Mouse (Mus musculus) hindbrain, embryonic 16.5 days (tissue): ENCODE measurements around the gene Mrpl12. TPM values are rescaled to one million over a fixed set of nuclear protein-coding genes. Genes with fewer than 3 reads are reported as not detected.
A peak's percentile ranks its signal among the peaks of the same experiment; 100 is the strongest.

Experiments
- ATAC-seq: fragments of 200-750 bp; cut with Nextera tagmentation; 2 replicates; pipeline ENCODE4 v1.8.0; 2017; ENCODE audit warnings: moderate TSS enrichment, moderate library complexity
- H3K27ac ChIP-seq: fragments of 300-500 bp; sonication (generic); 2 replicates; pipeline ENCODE4 v1.5.1; 2014; ENCODE audit warnings: low read depth, mild to moderate bottlenecking, control low read depth, low read length, moderate library complexity
- H3K27me3 ChIP-seq: fragments of 300-500 bp; sonication (generic); replicated peaks from 2 replicates; pipeline ENCODE4 v1.6.1; 2014; ENCODE audit warnings: low read length; ENCODE audit not compliant: control insufficient read depth, insufficient read depth
- H3K36me3 ChIP-seq: fragments of 300-500 bp; sonication (generic); 2 replicates; pipeline ENCODE4 v1.6.1; 2014; ENCODE audit warnings: mild to moderate bottlenecking, low read length, moderate library complexity, mixed read lengths; ENCODE audit not compliant: control insufficient read depth, insufficient read depth
- H3K4me1 ChIP-seq: fragments of 300-500 bp; sonication (generic); 2 replicates; pipeline ENCODE4 v1.6.1; 2014; ENCODE audit warnings: low read depth, low read length; ENCODE audit not compliant: control insufficient read depth, insufficient read depth
- H3K4me2 ChIP-seq: fragments of 300-500 bp; sonication (generic); 2 replicates; pipeline ENCODE4 v1.6.1; 2014; ENCODE audit warnings: mild to moderate bottlenecking, low read length, control low read depth, moderate library complexity
- H3K4me3 ChIP-seq: fragments of 300-500 bp; sonication (generic); 2 replicates; pipeline ENCODE4 v1.5.1; 2014; ENCODE audit warnings: mild to moderate bottlenecking, low read length, control low read depth, moderate library complexity
- H3K9ac ChIP-seq: fragments of 300-500 bp; sonication (generic); 2 replicates; pipeline ENCODE4 v1.6.1; 2014; ENCODE audit warnings: low read depth, mild to moderate bottlenecking, control low read depth, low read length, moderate library complexity
- H3K9me3 ChIP-seq: fragments of 300-500 bp; sonication (generic); 2 replicates; pipeline ENCODE4 v1.6.1; 2014; ENCODE audit warnings: mild to moderate bottlenecking, low read length, moderate library complexity; ENCODE audit not compliant: control insufficient read depth
- WGBS: fragments of 180-500 bp; shearing (Covaris S2); extraction: QIAGEN DNeasy Blood & Tissue Kit; methylation state at CpG from one replicate; pipeline ENCODE4 v1.1.7; 2014; 5-methylcytosine and 5-hydroxymethylcytosine counted together
- polyA plus RNA-seq: library from polyadenylated mRNA; unstranded; fragments of >200 nt; fragmentation: Nextera tagmentation; extraction: Ambion mirVana; gene quantifications from 2 replicates; pipeline ENCODE4 v1.2.1, GENCODE M21; 2015

Gene Mrpl12
- polyA plus RNA-seq, 1 experiment from 2014 or later: 135 TPM

DNA sequence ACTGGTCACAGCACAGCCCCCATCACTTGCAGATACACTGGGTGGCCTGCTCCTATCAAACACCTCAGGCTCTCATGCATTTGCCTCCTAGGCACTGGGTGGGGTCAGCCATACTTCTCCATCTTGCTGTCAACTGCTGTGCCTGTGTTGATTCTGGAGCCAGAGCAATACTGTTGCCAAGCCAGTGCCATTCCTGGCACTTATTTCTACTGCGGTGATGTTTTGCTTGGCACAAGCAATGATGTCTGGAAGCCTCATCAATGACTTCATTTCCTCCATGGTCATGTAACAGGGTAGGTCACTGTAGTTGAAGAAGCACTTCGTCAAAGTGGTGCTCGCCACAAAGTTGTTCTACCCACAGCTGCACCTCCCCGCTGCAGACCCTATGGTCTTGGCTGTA is 18.9 kb upstream of the Mrpl12 start:
- Histone ChIP-seq H3K27me3 (no peaks in the 10 kb centered on the region), H3K4me1 (peaks cover 21% of the 10 kb centered on the region), H3K9me3 (no peaks in the 10 kb centered on the region), H3K36me3 (peaks cover 9% of the 10 kb centered on the region), H3K27ac (no peak overlapping the region), H3K4me3 (no peak overlapping the region), H3K4me2 (no peak overlapping the region), H3K9ac (no peak overlapping the region)
- ATAC-seq: no peak
- 95% methylated on average over 4 of the region's 4 CpGs for whole genome bisulfite sequencing

DNA sequence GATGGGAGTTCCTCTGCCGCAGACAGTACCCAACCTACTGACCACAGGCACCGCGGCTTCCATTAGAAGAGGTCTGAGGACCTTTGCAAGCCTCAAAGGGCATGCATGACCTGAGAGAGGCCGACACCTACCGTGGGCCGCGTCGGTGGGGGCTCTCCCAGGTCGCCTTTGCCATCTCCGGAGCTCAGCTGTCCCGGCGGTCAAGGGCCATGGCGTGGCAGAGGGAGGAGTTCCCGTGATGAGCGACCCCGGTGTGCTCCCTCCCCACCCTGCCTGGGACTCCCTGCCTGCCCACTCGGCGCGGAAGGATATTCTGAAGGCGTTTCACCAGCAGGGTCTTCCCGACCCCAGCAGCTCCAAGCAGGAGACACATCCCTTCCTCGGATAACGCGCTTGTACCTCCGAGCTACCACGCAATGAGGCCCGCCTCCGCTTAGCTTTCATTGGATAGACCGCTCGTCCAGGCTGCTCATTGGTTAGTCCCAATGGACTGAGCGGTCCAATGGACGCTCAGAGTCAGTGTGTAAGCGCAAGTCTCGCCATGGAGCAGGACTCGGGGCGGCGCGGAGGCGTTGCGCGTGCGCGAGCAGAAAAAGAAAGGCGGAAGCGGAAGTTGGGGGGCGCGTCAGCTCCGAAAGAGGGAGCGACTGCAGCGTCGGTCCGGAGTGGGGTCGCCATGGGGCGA is 17.2 kb upstream of the Mrpl12 start, which contains the start of gene Arl16:
Gene Arl16, minus strand, starts transcription at position 557 of the 685 bp plus-strand sequence.
- no peaks in the 10 kb centered on the region for H3K9me3 ChIP-seq
- WGBS: under 1% methylated on average over 42 of the region's 54 CpGs
- no peaks in the 10 kb centered on the region for H3K27me3 ChIP-seq
- peak within 1 kb of the TSS; percentile 88 for H3K27ac ChIP-seq
- peak within 1 kb of the TSS; percentile 94 for H3K9ac ChIP-seq
- peak within 1 kb of the TSS; percentile 97 for H3K4me2 ChIP-seq
- peak; percentile 100 for ATAC-seq
- H3K36me3 ChIP-seq: peaks cover 22% of the 10 kb centered on the region
- peaks cover 21% of the 10 kb centered on the region for H3K4me1 ChIP-seq
- H3K4me3 ChIP-seq: peak within 1 kb of the TSS; percentile 97

DNA sequence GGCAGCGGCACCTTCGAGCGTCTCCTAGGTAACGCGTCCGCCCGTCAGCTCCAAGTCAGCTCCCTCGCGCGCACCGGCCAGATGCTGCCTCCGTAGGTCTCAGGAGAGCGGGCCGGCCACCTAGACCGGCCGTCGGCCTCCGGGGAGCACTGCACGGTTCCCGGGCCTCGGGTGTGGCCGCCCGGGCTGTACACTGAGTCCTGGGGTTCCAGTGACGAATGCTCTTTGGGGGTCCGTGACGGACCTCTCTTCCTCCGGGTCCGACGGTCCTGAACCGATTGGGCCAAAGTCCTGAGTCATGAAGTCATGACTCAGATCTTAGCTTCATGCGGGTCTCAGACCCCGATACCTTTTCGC is 16.7 kb upstream of the Mrpl12 start:
- H3K9me3 ChIP-seq: no peaks in the 10 kb centered on the region
- H3K27me3 ChIP-seq: no peaks in the 10 kb centered on the region
- H3K4me3 ChIP-seq: peak overlapping the region; percentile 97
- WGBS: under 1% methylated on average over 29 of the region's 33 CpGs
- H3K27ac ChIP-seq: peak overlapping the region; percentile 75
- peaks cover 27% of the 10 kb centered on the region for H3K36me3 ChIP-seq
- H3K9ac ChIP-seq: peak overlapping the region; percentile 94
- peaks cover 21% of the 10 kb centered on the region for H3K4me1 ChIP-seq
- peak overlapping the region; percentile 97 for H3K4me2 ChIP-seq
- ATAC-seq: peak; percentile 57

DNA sequence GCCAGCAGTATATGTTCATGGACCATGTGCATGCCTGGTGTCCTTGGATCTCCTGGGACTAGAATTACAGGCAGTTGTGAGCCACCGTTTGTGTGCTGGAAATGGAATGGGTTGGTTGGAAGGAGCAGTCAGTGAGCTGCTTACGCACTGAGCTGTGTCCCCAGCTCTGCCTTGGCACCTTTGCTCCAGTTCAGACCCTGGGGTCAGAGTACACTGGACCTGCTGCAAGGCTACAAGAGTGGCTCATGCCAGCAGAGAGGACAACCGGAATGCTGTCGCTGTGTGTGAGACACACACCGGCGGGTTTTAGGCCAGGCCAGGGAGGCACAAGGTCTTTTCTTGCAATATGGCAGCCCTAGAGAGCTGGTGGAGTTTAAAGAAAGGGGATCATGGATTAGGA is 12.4 kb upstream of the Mrpl12 start:
- Histone ChIP-seq H3K4me1 (peaks cover 10% of the 10 kb centered on the region), H3K4me2 (no peak overlapping the region), H3K36me3 (peaks cover 47% of the 10 kb centered on the region), H3K27ac (no peak overlapping the region), H3K9me3 (no peaks in the 10 kb centered on the region), H3K4me3 (no peak overlapping the region), H3K27me3 (no peaks in the 10 kb centered on the region), H3K9ac (no peak overlapping the region)
- no peak for ATAC-seq
- 95% methylated on average over 6 of the region's 6 CpGs for WGBS

DNA sequence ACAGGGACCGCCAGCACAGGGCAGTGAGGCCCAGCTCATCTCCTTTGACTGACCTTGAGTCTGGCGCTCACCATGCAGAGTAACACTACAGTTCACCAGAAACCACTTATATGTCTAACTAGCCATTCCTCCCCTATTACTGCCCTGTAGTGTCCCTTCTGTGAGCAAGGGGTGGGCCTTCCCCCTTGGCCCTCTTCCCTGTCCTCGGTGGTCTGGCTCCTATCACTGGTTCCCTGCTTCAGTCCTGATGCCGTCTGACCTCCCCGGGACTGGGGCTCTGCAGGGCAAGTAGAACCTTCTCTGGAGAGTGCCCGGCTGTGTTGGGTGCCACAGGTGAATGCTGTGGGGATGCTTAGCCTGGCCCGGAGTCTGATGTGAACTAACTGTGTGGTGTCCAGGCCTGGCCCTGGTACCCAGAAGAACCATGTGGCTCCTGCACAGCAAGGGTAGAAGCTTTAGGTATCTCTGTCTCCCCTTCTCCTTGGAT is 922 bp upstream of the Mrpl12 start:
- Histone ChIP-seq H3K27ac (peak overlapping the region; percentile 86), H3K27me3 (no peaks in the 10 kb centered on the region), H3K4me1 (peaks cover 16% of the 10 kb centered on the region), H3K9me3 (no peaks in the 10 kb centered on the region), H3K9ac (peak overlapping the region; percentile 93; the same call in 1 of the 2 replicates), H3K36me3 (peaks cover 44% of the 10 kb centered on the region), H3K4me3 (no peak overlapping the region), H3K4me2 (peak overlapping the region; percentile 76)
- no peak for ATAC-seq
- 87% methylated on average over 7 of the region's 7 CpGs for WGBS

DNA sequence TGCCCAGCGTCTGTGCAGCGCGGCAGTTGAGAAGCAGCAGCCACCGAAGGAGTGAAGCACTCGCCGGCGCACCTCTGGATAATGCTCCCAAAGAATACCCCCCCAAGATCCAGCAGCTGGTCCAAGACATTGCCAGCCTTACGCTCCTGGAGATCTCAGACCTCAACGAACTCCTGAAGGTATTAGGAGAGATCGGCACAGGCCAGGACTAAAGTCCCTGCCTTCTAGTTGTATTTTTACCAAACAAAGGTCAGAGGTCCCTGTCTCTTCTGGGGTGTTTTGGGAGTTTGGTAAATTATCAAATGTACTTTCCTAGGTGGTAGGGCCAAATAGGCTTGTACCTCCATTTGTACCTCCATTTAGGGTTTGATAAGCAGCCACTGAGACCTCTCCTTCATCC is 838 bp downstream of the Mrpl12 start:
- peak overlapping the region; percentile 93 for H3K9ac ChIP-seq
- peaks cover 36% of the 10 kb centered on the region for H3K36me3 ChIP-seq
- H3K4me3 ChIP-seq: peak overlapping the region; percentile 97
- H3K27me3 ChIP-seq: no peaks in the 10 kb centered on the region
- peak overlapping the region; percentile 76 for H3K4me2 ChIP-seq
- WGBS: 11% methylated on average over 10 of the region's 10 CpGs
- no peaks in the 10 kb centered on the region for H3K9me3 ChIP-seq
- H3K27ac ChIP-seq: peak overlapping the region; percentile 85
- ATAC-seq: no peak
- H3K4me1 ChIP-seq: peaks cover 16% of the 10 kb centered on the region

DNA sequence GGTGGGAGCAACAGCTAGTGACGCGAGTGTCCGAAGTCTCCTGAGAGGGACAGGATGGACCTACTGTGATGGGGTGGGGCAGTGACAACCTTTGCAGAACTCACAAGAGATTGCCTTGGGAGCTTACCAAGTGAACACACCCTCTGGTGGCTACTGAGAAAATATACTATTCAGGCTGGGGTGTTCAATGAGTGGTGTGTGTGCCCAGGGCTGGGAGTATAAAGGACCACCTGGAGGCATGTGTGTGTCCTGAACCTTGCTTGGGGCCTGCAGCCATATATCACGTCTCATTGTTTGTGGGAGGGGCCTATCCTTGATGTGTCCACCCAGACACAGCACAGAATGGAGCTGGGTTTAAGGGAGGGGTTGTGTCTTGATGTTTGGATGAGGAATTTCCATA is 4.1 kb downstream of the Mrpl12 start:
- 77% methylated on average over 4 of the region's 4 CpGs for WGBS
- H3K9ac ChIP-seq: no peak overlapping the region
- no peak for ATAC-seq
- no peak overlapping the region for H3K27ac ChIP-seq
- no peak overlapping the region for H3K4me2 ChIP-seq
- H3K9me3 ChIP-seq: no peaks in the 10 kb centered on the region
- no peaks in the 10 kb centered on the region for H3K27me3 ChIP-seq
- no peak overlapping the region for H3K4me3 ChIP-seq
- H3K36me3 ChIP-seq: peaks cover 21% of the 10 kb centered on the region
- peaks cover 38% of the 10 kb centered on the region for H3K4me1 ChIP-seq

DNA sequence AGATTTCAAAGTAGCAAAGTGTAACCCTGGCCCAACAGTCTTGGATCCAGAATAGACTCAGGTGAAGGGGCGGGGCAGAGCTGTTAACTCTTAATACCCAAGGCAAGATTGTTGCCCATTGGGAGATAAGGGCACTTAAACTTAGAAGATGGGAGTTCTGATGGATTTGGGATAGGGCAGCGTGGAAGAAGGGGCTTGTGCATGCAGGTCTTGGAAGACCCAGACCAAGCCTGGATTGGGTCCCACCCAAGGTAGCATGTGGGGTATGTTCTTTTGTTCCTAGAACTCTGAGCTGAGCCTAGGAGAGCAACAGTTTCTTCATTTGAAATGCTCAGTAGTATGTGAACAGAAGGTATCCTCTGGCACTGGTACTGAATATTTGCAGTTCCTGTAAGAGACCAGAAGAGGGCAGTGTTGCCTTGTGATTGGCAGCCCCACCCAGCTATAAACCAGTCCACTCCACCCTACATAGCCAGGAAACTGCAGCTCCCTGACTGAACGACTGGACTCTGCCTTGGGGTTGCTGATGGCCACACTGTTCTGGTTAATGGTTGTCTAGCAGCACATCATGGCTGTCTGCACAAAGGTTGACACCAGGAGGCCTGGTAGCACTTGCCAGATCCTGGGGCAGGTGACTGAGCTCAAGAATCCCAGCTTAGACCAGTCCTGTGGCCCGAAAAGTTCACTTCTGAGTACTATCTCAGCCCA is 4.8 kb downstream of the Mrpl12 start:
- Histone ChIP-seq H3K9ac (no peak overlapping the region), H3K4me2 (no peak overlapping the region), H3K27me3 (no peaks in the 10 kb centered on the region), H3K9me3 (no peaks in the 10 kb centered on the region), H3K4me3 (no peak overlapping the region), H3K36me3 (peaks cover 21% of the 10 kb centered on the region), H3K4me1 (peaks cover 34% of the 10 kb centered on the region), H3K27ac (no peak overlapping the region)
- 61% methylated on average over 4 of the region's 4 CpGs for WGBS
- ATAC-seq: no peak

DNA sequence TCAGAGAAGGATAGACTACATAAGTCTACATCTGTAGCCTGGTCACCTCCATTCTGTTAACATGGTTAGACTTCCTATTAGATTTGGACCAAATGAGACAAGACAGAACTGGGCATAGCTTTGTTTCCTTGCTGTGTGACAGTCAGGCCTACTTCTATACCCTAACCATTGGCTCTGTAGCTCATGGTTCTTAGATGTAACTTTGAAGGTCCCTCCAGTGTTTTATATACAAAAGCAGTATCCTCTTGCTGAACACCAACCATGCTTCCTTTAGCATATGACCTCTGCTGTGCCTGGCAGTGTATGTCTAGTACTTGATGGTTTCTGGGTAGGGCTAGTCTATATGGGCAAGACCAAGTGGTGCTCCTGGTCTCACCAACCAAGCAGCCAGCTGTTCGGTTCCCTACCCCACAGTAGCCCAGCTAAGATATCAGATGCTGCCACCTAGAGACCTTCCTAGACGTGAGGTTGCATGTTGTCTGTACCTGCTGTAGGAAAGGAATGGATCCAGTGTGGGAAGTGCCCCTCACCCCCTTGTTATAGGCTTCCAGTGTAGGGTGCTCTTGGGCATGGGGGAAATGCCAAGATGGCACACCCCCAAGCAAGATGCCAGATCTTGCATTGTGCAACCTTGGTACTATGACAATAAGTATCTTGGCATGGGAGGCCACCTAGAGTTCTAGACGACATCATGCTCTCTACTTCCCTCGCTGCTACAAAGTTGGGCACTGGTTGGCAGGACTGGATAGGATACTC is 6.1 kb downstream of the Mrpl12 start:
- peak overlapping the region; percentile 90; the same call in 1 of the 2 replicates for H3K4me2 ChIP-seq
- H3K9me3 ChIP-seq: no peaks in the 10 kb centered on the region
- H3K9ac ChIP-seq: no peak overlapping the region
- no peak for ATAC-seq
- H3K36me3 ChIP-seq: peaks cover 25% of the 10 kb centered on the region
- no peak overlapping the region; the same call in 1 of the 2 replicates for H3K27ac ChIP-seq
- no peak overlapping the region for H3K4me3 ChIP-seq
- 43% methylated on average over 4 of the region's 4 CpGs for WGBS
- H3K27me3 ChIP-seq: no peaks in the 10 kb centered on the region
- H3K4me1 ChIP-seq: peaks cover 29% of the 10 kb centered on the region
